Mouse (Mus musculus): ENCODE measurements around the gene Pi4kb. TPM values are rescaled to one million over a fixed set of nuclear protein-coding genes. Genes with fewer than 3 reads are reported as not detected.
"Not testable (repeated sequence)": the region's sequence is repeated elsewhere in the genome, so short reads cannot be mapped to it uniquely, and the experiment has no call there.

The Pi4kb gene
- 10 to 100 TPM; 52.3 to 54.4 TPM for total RNA-seq (2021)
- long read RNA-seq, experiment 1, transcript Pi4kb-201 (11 exons, 3,692 nt) = major isoform, 9 of 19 reads
- long read RNA-seq, experiment 1, partial matches to known transcripts = 2 of 19 reads
- long read RNA-seq, experiment 1, other reads (novel, unspliced or antisense) = 6 of 19 reads
- long read RNA-seq, experiment 2, transcript Pi4kb-201 (11 exons, 3,692 nt) = major isoform, 9 of 19 reads
- long read RNA-seq, experiment 2, partial matches to known transcripts = 0 of 19 reads
- long read RNA-seq, experiment 2, other reads (novel, unspliced or antisense) = 9 of 19 reads

GRCm38 (mm10) chr3:94974528-94975422 is at the start of gene Pi4kb:
Gene Pi4kb, plus strand, starts transcription at chr3:94974731.
- DNase-seq (ENCODE audit: low spot score in 2 of 2) = peak; percentile 87 to 89

GRCm38 (mm10) chr3:94926301-94926736 is 48.2 kb upstream of the Pi4kb start:
- not testable (repeated sequence) for DNase-seq (ENCODE audit: low spot score in 2 of 2)

DNA sequence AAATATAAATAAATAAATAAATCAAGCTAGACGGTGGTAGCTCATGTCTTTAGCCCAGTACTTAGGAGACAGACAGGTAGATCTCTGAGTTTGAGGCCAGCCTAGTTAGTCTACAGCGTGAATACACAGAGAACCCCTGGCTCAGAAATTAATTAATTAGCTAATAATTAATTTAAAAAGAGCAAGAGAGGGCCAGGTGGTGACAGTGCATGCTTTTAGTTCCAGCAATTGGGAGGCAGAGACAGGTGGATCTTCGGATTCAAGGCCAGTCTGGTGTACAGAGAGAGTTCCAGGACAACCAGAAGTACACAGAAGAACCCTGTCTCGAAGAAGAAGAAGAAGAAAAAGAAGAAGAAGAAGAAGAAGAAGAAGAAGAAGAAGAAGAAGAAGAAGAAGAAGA is 45.6 kb upstream of the Pi4kb start:
- DNase-seq (ENCODE audit: low spot score in 2 of 2) = not testable (repeated sequence)

GRCm38 (mm10) chr3:94930386-94931266 is 43.9 kb upstream of the Pi4kb start:
- not testable (repeated sequence) for DNase-seq (ENCODE audit: low spot score in 2 of 2)

GRCm38 (mm10) chr3:94931427-94932082 is 43.0 kb upstream of the Pi4kb start:
- DNase-seq (ENCODE audit: low spot score in 2 of 2) = not testable (repeated sequence)

DNA sequence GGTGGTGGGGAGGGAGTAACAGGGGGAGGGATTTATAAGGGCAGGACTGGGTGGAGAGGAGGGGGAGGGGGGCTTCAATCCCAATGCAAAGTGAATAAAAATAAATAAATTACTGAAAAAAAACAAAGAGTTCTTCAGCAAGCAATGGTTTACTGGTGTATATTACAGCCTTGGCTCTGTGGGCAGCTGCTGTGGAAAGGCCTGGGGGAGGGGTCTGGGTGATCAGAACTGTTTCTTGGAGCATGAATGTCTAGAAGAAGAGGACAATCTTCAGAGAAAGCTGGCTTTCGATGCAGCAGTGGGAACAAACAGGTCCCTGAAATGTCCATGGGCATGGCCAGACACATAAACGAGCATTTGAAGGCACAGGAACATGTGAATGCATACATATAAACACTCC is 42.3 kb upstream of the Pi4kb start:
- DNase-seq (ENCODE audit: low spot score in 2 of 2) = not testable (repeated sequence)

- DNase-seq (ENCODE audit: low spot score in 2 of 2) = peak; percentile 56 to 63
Observed at GRCm38 (mm10) chr3:94932809-94933564, 41.5 kb upstream of the Pi4kb start, which contains the start of gene Selenbp1. Gene Selenbp1, plus strand, starts transcription at chr3:94933056.

DNA sequence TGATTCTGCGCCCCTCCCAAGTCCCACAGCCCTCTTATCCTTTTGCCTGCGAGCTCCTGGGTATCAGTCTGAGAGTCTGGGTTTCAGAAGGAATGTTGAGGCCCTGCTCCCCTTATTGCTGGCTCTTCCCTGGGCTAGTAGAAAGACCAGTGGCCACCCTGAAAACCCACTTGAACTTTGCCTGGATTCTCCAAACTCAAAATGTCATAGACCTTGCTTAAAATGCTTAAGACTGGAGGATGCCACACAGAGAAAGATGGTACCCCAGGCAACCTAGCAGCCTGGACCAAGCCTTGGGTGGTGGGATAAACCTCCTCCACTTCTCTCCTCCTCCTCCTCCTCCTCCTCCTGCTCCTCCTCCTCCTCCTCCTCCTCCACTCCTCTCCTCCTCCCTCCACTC is 40.9 kb upstream of the Pi4kb start:
- DNase-seq (ENCODE audit: low spot score in 2 of 2) = not testable (repeated sequence)

DNA sequence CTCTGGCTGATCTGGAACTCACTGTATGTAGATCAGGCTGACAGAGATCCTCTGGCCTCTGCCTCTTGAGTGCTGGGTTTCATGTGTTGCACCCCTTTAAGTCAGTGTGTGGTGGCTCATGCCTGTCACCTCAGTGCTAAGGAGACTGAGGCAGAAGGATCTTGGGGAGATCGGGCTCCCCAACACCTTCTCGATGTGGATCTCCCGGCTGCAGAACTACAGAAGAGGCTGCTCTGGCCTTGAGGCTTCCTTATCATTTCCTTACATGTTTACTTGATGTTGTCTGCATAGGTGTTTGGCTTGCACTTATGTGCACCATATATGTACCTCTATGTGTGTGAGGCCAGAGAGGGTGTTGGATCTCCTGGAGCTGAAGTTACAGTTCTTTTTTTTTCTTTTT is 40.0 kb upstream of the Pi4kb start:
- DNase-seq (ENCODE audit: low spot score in 2 of 2) = not testable (repeated sequence)

GRCm38 (mm10) chr3:94935332-94935731 is 39.2 kb upstream of the Pi4kb start:
- DNase-seq (ENCODE audit: low spot score in 2 of 2) = not testable (repeated sequence)

DNA sequence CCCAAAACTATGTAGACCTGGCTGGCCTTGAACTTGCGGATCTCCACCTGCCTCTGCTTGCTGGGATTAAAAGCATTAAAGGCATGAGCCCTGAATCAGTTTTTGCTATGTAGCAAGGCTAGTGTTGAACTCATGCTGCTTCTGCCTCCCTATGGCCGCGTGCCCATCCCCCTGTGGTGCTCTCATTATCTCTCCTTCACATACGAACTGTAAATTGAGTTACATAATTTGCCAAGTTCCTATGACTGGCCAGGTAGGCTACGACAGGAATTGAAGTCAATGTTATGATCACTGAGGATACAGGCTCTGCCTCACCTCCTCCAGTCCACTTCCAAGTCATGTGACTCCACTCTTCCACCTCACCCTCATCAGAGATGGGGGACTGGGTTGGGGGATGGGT is 38.4 kb upstream of the Pi4kb start:
- DNase-seq (ENCODE audit: low spot score in 2 of 2) = not testable (repeated sequence)

DNA sequence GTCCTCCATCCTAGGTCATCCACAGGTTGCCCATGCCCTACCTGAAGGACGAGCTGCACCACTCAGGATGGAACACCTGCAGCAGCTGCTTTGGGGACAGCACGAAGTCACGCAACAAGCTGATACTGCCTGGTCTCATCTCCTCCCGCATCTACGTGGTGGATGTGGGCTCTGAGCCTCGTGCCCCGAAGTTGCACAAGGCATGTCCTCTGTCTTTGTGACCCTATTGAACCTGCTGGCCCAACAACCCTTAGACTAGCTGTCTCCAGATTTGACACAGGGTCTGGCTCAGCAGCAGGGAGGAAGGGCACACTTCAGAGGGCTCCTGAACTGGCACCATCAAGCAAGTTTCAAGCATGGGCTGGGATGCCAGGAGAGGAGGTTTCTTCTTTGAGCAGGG is 37.3 kb upstream of the Pi4kb start:
- not testable (repeated sequence) for DNase-seq (ENCODE audit: low spot score in 2 of 2)

GRCm38 (mm10) chr3:94940033-94940432 is 34.5 kb upstream of the Pi4kb start:
- DNase-seq (ENCODE audit: low spot score in 2 of 2) = not testable (repeated sequence)

DNA sequence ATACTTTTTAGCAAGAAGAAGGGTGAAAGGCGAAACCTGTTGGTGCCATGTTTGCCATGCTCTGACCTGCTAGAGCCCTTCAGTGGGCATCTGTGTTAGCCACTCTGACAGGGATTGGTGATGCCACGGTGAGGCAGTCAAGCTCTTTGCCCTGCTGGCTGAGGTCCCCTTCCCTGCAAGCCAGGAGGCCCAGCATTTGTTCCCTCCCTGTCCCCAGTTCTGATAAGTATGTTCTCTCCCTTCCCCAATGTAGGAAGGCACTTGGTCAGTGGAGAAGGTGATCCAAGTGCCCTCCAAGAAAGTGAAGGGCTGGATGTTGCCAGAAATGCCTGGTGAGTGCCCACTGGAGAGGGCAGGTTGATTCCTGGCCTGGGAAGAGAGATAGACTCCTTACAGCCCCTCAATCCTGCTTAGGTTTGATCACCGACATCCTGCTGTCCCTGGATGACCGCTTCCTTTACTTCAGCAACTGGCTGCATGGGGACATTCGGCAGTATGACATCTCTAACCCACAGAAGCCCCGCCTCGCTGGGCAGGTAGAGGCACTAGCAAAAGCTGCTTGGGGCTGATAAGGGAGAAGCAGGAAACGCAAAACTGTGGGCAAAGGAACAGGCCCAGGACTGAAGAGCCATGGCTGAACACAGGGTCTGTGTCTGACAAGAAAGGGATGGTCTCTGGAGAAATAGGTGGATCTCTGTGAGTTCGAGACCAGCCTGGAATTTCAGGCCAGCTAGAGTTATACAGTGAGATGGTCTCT is 32.1 kb upstream of the Pi4kb start:
- DNase-seq (ENCODE audit: low spot score in 2 of 2) = not testable (repeated sequence)

GRCm38 (mm10) chr3:94943706-94944105 is 30.8 kb upstream of the Pi4kb start:
- DNase-seq (ENCODE audit: low spot score in 2 of 2) = not testable (repeated sequence)

DNA sequence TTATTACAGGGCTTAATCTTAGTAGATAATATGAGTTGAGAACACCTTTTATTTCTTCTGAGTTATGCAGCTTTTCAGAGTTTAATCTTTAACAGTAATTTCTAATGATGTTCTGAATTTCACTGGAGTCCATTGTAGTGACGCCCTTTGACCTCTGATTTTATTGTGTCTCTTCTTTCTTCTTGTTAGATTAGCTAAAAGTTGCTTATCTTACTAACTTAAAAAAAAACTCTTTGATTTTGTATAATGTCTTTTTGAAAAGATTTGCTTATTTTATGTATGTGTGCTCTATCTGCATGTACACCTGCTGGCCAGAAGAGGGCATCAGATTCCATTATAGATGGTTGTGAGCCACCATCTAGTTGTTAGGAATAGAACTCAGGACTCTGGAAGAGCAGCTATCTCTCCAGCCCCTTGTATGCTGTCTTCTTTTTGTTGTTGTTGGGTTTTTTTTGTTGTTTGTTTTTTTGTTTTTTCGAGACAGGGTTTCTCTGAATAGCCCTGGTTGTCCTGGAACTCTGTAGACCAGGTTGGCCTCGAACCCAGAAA is 26.4 kb upstream of the Pi4kb start:
- DNase-seq (ENCODE audit: low spot score in 2 of 2) = no peak

- no peak for DNase-seq (ENCODE audit: low spot score in 2 of 2)
Observed at GRCm38 (mm10) chr3:94949645-94950044, 24.9 kb upstream of the Pi4kb start.

GRCm38 (mm10) chr3:94952806-94953205 is 21.7 kb upstream of the Pi4kb start:
- no peak for DNase-seq (ENCODE audit: low spot score in 2 of 2)

DNA sequence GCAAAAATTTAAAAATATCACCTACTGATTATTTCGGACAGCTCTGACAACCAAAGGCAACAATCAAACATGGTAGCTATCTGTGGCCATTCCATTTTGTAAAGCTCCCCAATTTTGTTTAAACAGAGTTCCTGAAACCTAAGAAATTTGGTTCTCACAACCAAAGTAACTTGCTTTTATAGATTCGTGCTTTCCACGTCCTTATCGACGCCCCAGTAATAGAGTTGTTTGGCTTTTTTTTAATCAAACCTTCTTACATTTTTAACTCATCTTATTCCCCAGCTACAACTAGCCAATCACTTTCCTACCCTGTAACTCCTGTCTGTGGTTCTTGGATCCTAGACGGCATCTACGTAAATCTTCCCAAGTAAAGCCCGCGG is 21.2 kb upstream of the Pi4kb start:
- DNase-seq (ENCODE audit: low spot score in 2 of 2) = no peak

All from layer of hippocampus, postnatal 14 days (tissue).